Mouse (Mus musculus): ENCODE results near the gene Gm49711.

- TF ChIP-seq CTCF (IDR thresholded peaks at IDR 0.05; ENCODE audit: low read depth, low read length) (no peak), GATA1 (IDR thresholded peaks at IDR 0.05; ENCODE audit: borderline replicate concordance, low read length) (no peak)
These were observed 157.7 kb downstream of the Gm49711 start for GRCm38 (mm10) chr16:92215599-92216390.

Data from G1E (cell line).